Mouse (Mus musculus) heart, postnatal 25 days (tissue): ENCODE results near the gene Gpx8. TPM values are rescaled to one million over a fixed set of nuclear protein-coding genes. Genes with fewer than 3 reads are reported as not detected.

ENCODE experiments used
- microRNA-seq: library from miRNA; unstranded; fragments of <30 nt; microRNA quantifications from one replicate; pipeline ENCODE4 v1.2.0, GENCODE M21; 2022
- total RNA-seq, 2 experiments: library from RNA; stranded (reverse); gene quantifications; 2 replicates each; pipeline ENCODE4 v1.2.3; 2021

Gpx8 gene
- total RNA-seq, 2 experiments from 2014 or later, result 37.7 to 41.6 TPM

Small RNAs within 50 kb of the gene (microRNA-seq; reads per million reads assigned to microRNA genes)
- gene Mir449a, result 46.7 reads per million, percentile 48 among the genes with 10 or more reads in this experiment
- gene Mir449b, result not detected
- not detected for gene Mir449c

Other genes with a start within 250 kb of the Gpx8 start
- 10 to 100 TPM; 59.4 to 63.6 TPM for gene Plpp1, start 245.6 kb downstream of the Gpx8 start, total RNA-seq
- 10 to 100 TPM; 26.0 to 26.5 TPM for gene Mtrex, start 119.0 kb downstream of the Gpx8 start, total RNA-seq
- 10 to 100 TPM; 13.1 to 13.2 TPM for gene Dhx29, start 119.0 kb downstream of the Gpx8 start, total RNA-seq
- under 1 TPM in 1 of 2 experiments, not detected in 1; 0.26 TPM for gene Ccno, start 58.6 kb downstream of the Gpx8 start, total RNA-seq
- gene Mcidas, start 52.6 kb downstream of the Gpx8 start, total RNA-seq, result not detected
- not detected for gene Cdc20b, start 11.3 kb downstream of the Gpx8 start, total RNA-seq
- gene Gzma, start 54.6 kb upstream of the Gpx8 start, total RNA-seq, result under 1 TPM in 1 of 2 experiments, not detected in 1; 0.42 TPM
- gene Esm1, start 163.2 kb upstream of the Gpx8 start, total RNA-seq, result under 1 TPM; 0.70 to 0.95 TPM
- not detected for gene Gzmk, start 179.5 kb upstream of the Gpx8 start, total RNA-seq
- gene BC067074, start 246.7 kb upstream of the Gpx8 start, total RNA-seq, result 1 to 10 TPM; 1.7 to 2.2 TPM